Mouse (Mus musculus) CH12.LX (cell line): ENCODE data around the gene Kif6. TPM values are rescaled to one million over a fixed set of nuclear protein-coding genes. Genes with fewer than 3 reads are reported as not detected.

Experiments used
- DNase-seq: peaks from one replicate; pipeline ENCODE4 v3.0.0-alpha.2; 2013; ENCODE audit errors: extremely low read depth
- H3K27ac ChIP-seq: 2 replicates; pipeline ENCODE4 v1.5.1; 2012; ENCODE audit warnings: low read depth, mild to moderate bottlenecking, control low read depth, moderate library complexity; ENCODE audit not compliant: insufficient read depth
- H3K27me3 ChIP-seq: replicated peaks from 2 replicates; pipeline ENCODE3; 2012; ENCODE audit warnings: inconsistent platforms
- H3K36me3 ChIP-seq, 2 experiments: replicated peaks in 1 of 2; 2 replicates each; pipeline versions ENCODE3 to v1.6.1; 2012; ENCODE audit warnings: inconsistent platforms in 1 of 2, low read length in 1 of 2, mild to moderate bottlenecking in 1 of 2, mixed read lengths in 1 of 2, moderate library complexity in 1 of 2; ENCODE audit not compliant: control insufficient read depth in 1 of 2, insufficient read depth in 1 of 2
- H3K4me1 ChIP-seq, 2 experiments: 2 replicates each; pipeline ENCODE4 v1.6.1; 2012; ENCODE audit warnings: inconsistent platforms in 1 of 2, moderate library complexity in 1 of 2; ENCODE audit not compliant: insufficient read depth in 2 of 2, control insufficient read depth in 1 of 2
- H3K4me2 ChIP-seq: 2 replicates; pipeline ENCODE4 v1.6.1; 2012; ENCODE audit warnings: low read depth, mild to moderate bottlenecking, control low read depth; ENCODE audit not compliant: poor library complexity, insufficient read depth, severe bottlenecking
- H3K4me3 ChIP-seq, 3 experiments: fragments of 150-350 bp in 1 of 3; sonication (generic) in 1 of 3; replicated peaks in 1 of 3; 2 replicates each; pipeline versions ENCODE3 to v1.5.1; 2011 to 2012; ENCODE audit warnings: low read depth in 2 of 3, low read length in 2 of 3, mild to moderate bottlenecking in 2 of 3, moderate library complexity in 2 of 3, control low read depth in 1 of 3, improper control_type of control experiment in 1 of 3, inconsistent platforms in 1 of 3, mixed read lengths in 1 of 3; ENCODE audit not compliant: poor library complexity in 1 of 3
- H3K79me2 ChIP-seq: replicated peaks from 2 replicates; pipeline ENCODE4 v1.6.1; 2012; ENCODE audit warnings: mild to moderate bottlenecking, moderate library complexity; ENCODE audit not compliant: control insufficient read depth, poor library complexity, insufficient read depth, severe bottlenecking; ENCODE audit errors: extremely low read depth
- H3K9ac ChIP-seq: 2 replicates; pipeline ENCODE4 v1.6.1; 2012; ENCODE audit warnings: low read depth, mild to moderate bottlenecking, control low read depth, moderate library complexity; ENCODE audit not compliant: insufficient read depth
- H3K9me3 ChIP-seq: replicated peaks from 2 replicates; pipeline ENCODE3; 2012; ENCODE audit warnings: low read length, inconsistent platforms, mixed read lengths
- BHLHE40 ChIP-seq: IDR thresholded peaks from 2 replicates; pipeline ENCODE4 v1.6.1; 2011; ENCODE audit warnings: mild to moderate bottlenecking, low read depth, low read length, improper control_type of control experiment
- CTCF ChIP-seq, 2 experiments: IDR thresholded peaks in 1 of 2; conservative IDR thresholded peaks in 1 of 2; 2 replicates each; pipeline ENCODE4 v1.5.1; 2011 to 2012; ENCODE audit warnings: low read depth in 2 of 2, low read length in 2 of 2, improper control_type of control experiment in 1 of 2, inconsistent platforms in 1 of 2, mild to moderate bottlenecking in 1 of 2, moderate library complexity in 1 of 2
- E2F4 ChIP-seq: IDR thresholded peaks from 2 replicates; pipeline ENCODE4 v1.6.1; 2011; ENCODE audit warnings: low read depth, low read length, improper control_type of control experiment; ENCODE audit not compliant: insufficient replicate concordance
- ETS1 ChIP-seq: conservative IDR thresholded peaks from 2 replicates; pipeline ENCODE4 v1.6.1; 2012; ENCODE audit warnings: low read depth, mild to moderate bottlenecking, inconsistent platforms, low read length, improper control_type of control experiment, moderate library complexity
- HCFC1 ChIP-seq: IDR thresholded peaks from 2 replicates; pipeline ENCODE4 v1.6.1; 2012; ENCODE audit warnings: low read depth, mild to moderate bottlenecking, inconsistent platforms, low read length, improper control_type of control experiment
- JUN ChIP-seq: IDR thresholded peaks from 2 replicates; pipeline ENCODE4 v1.6.1; 2011; ENCODE audit warnings: low read depth, mild to moderate bottlenecking, low read length, improper control_type of control experiment, moderate library complexity; ENCODE audit not compliant: insufficient read depth
- KAT2A ChIP-seq: IDR thresholded peaks from 2 replicates; pipeline ENCODE4 v1.6.1; 2012; ENCODE audit warnings: low read length, improper control_type of control experiment, inconsistent platforms; ENCODE audit not compliant: insufficient replicate concordance
- MAX ChIP-seq: IDR thresholded peaks from 2 replicates; pipeline ENCODE4 v1.6.1; 2011; ENCODE audit warnings: low read length, improper control_type of control experiment
- MEF2A ChIP-seq: IDR thresholded peaks from 2 replicates; pipeline ENCODE4 v1.6.1; 2014; ENCODE audit warnings: low read depth, mild to moderate bottlenecking, inconsistent platforms, low read length, improper control_type of control experiment, borderline replicate concordance
- MXI1 ChIP-seq: IDR thresholded peaks from 2 replicates; pipeline ENCODE4 v1.6.1; 2011; ENCODE audit warnings: mild to moderate bottlenecking, low read depth, low read length, improper control_type of control experiment
- NELFE ChIP-seq: IDR thresholded peaks from 2 replicates; pipeline ENCODE4 v1.6.1; 2011; ENCODE audit warnings: low read depth, low read length, improper control_type of control experiment
- PAX5 ChIP-seq: IDR thresholded peaks from 2 replicates; pipeline ENCODE4 v1.6.1; 2012; ENCODE audit warnings: low read length, inconsistent platforms, mixed read lengths
- RAD21 ChIP-seq: IDR thresholded peaks from 2 replicates; pipeline ENCODE4 v1.6.1; 2011; ENCODE audit warnings: low read depth, mild to moderate bottlenecking, low read length, improper control_type of control experiment, moderate library complexity
- SMC3 ChIP-seq: IDR thresholded peaks from 2 replicates; pipeline ENCODE4 v1.6.1; 2011; ENCODE audit warnings: low read depth, low read length, improper control_type of control experiment
- TBP ChIP-seq: conservative IDR thresholded peaks from 2 replicates; pipeline ENCODE4 v1.6.1; 2011; ENCODE audit warnings: low read depth, low read length, improper control_type of control experiment
- USF2 ChIP-seq: conservative IDR thresholded peaks from 2 replicates; pipeline ENCODE4 v1.6.1; 2011; ENCODE audit warnings: low read depth, low read length, improper control_type of control experiment
- ZMIZ1 ChIP-seq: IDR thresholded peaks from 2 replicates; pipeline ENCODE4 v1.6.1; 2012; ENCODE audit warnings: low read depth, mild to moderate bottlenecking, inconsistent platforms, low read length, improper control_type of control experiment
- ZNF384 ChIP-seq: IDR thresholded peaks from 2 replicates; pipeline ENCODE4 v1.6.1; 2012; ENCODE audit warnings: low read depth, low read length, improper control_type of control experiment, inconsistent platforms
- dilution Hi-C: fragments of 300-500 bp; cut with MboI; formaldehyde crosslinking; loops from 2 replicates; pipeline ENCODE4 v1.14.3; 2020; ENCODE audit warnings: low sequenced_read_pairs; ENCODE audit not compliant: extremely low pct_unique_long_range_greater_than_20kb, extremely low pct_ligation_motif_present
- in situ Hi-C: fragments of 300-500 bp; cut with MboI; formaldehyde crosslinking; loops from 3 replicates; pipeline ENCODE4 v1.14.3; 2019; ENCODE audit warnings: low sequenced_read_pairs, low pct_ligation_motif_present, low pct_unique_long_range_greater_than_20kb, mixed read lengths
- polyA plus RNA-seq: library from polyadenylated mRNA; unstranded; fragments of >175 nt; gene quantifications from 2 replicates; pipeline ENCODE4 v1.2.1, GENCODE M21; 2012; ENCODE audit warnings: low read depth; ENCODE audit not compliant: insufficient read length
- total RNA-seq, 2 experiments: library from RNA; depleted of rRNA; stranded (reverse); fragments of 300-350 nt in 1 of 2; fragments of >200 nt in 1 of 2; gene quantifications; 2 replicates each; pipeline ENCODE4 v1.2.3; 2012 to 2014

Kif6 gene
- total and polyA plus RNA-seq, 3 experiments = not detected

DNA sequence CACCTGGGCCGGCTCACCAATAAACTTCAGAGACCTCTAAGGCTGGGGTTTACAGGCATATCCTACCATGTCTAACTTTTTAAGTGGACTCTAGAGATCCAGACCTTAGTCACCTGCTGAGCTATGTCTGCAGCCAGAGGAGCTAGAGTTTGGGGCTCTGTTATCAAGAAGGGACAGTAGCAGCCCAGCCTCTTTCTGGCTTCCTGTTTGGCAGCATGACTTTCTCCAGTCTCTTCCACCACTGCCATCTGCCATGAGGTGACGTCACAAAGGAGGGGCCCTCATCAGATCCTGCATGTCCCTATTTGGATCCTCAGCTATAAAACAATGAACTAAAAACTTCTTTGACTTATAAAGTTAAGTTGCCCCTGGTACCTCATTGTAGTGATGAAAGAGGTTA lies 250.7 kb downstream of the Kif6 start:
- Histone ChIP-seq H3K4me2 (no peak overlapping the region), H3K9me3 (peaks cover 2% of the 10 kb centered on the region), H3K9ac (no peak overlapping the region), H3K27ac (no peak overlapping the region), H3K27me3 (peaks cover 33% of the 10 kb centered on the region), H3K79me2 (no peaks in the 10 kb centered on the region), H3K36me3 (no peaks in the 10 kb centered on the region), H3K4me1 (no peaks in the 10 kb centered on the region), H3K4me3 (no peak overlapping the region)
- dilution Hi-C loops (no loop called here), in situ Hi-C loops (no loop called here)
- TF ChIP-seq BHLHE40 (no peak), ZMIZ1 (no peak), MXI1 (no peak), SMC3 (no peak), HCFC1 (no peak), RAD21 (no peak), MAX (no peak), MEF2A (no peak), ETS1 (no peak), NELFE (no peak), KAT2A (no peak), PAX5 (no peak), E2F4 (no peak), TBP (no peak)
- DNase-seq = no peak

DNA sequence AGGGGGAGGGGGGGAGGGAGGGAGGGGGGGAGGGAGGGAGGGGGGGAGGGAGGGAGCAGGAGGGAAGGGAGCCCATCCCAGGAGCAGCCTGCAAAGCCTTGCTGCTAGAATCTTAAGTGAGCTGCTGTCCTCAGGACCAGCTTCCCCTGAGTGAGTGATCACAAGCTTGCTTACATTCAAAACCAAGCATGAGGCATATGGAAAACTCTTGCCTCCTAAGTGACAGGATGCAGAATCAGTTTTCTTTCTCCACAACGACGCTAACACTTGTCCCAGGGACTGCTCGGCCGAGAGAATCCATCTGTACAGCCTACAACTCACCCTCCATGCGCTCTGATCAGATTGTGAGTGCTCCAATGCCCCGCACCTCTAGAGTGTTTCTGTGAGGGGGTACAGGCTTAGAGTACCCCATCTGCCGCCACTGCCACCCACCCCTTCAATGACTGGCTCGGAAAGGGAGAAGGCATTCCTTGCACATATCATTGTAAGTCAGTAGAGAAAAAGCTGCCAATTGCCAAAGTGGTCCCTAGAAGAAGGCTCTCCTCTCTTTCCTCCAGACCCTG lies 251.8 kb downstream of the Kif6 start:
- H3K9me3 ChIP-seq = peaks cover 2% of the 10 kb centered on the region
- H3K36me3 ChIP-seq = no peaks in the 10 kb centered on the region
- no peak for DNase-seq
- no peak for TF ChIP-seq JUN
- no peak for TF ChIP-seq SMC3
- no peak for TF ChIP-seq ZMIZ1
- no peak for TF ChIP-seq ZNF384
- TF ChIP-seq CTCF (conservative IDR thresholded peaks at IDR 0.05 in 1 of 2, IDR thresholded peaks at IDR 0.05 in 1 of 2; ENCODE audit: low read depth in 2 of 2, low read length in 2 of 2) = no peak
- TF ChIP-seq USF2 = no peak
- H3K4me3 ChIP-seq = no peak overlapping the region
- H3K27me3 ChIP-seq = peaks cover 43% of the 10 kb centered on the region
- no peak overlapping the region for H3K4me2 ChIP-seq
- H3K27ac ChIP-seq = no peak overlapping the region
- H3K79me2 ChIP-seq = no peaks in the 10 kb centered on the region
- dilution Hi-C loops = no loop called here
- in situ Hi-C loops = no loop called here
- no peaks in the 10 kb centered on the region for H3K4me1 ChIP-seq
- no peak overlapping the region for H3K9ac ChIP-seq
